Mouse (Mus musculus) heart, postnatal 0 days (tissue): Measurements from ENCODE around the gene Fam45a. TPM values are rescaled to one million over a fixed set of nuclear protein-coding genes. Genes with fewer than 3 reads are reported as not detected.

ENCODE experiments used
- ATAC-seq: fragments of 200-750 bp; cut with Nextera tagmentation; 2 replicates; pipeline ENCODE4 v1.8.0; 2017; ENCODE audit warnings: low read depth, moderate number of reproducible peaks, moderate library complexity; ENCODE audit not compliant: insufficient read depth
- DNase-seq: peaks from one replicate; pipeline ENCODE4 v3.0.0-alpha.2; 2016; ENCODE audit warnings: low spot score
- H3K27ac ChIP-seq: fragments of 300-500 bp; sonication (generic); 2 replicates; pipeline ENCODE4 v1.5.1; 2014; ENCODE audit warnings: low read depth, mild to moderate bottlenecking
- H3K27me3 ChIP-seq: fragments of 300-500 bp; sonication (generic); 2 replicates; pipeline ENCODE4 v1.6.1; 2014; ENCODE audit warnings: low read length, mixed read lengths; ENCODE audit not compliant: control insufficient read depth, insufficient read depth
- H3K36me3 ChIP-seq: fragments of 300-500 bp; sonication (generic); replicated peaks from 2 replicates; pipeline ENCODE4 v1.6.1; 2014; ENCODE audit warnings: low read length, mixed read lengths; ENCODE audit not compliant: control insufficient read depth, insufficient read depth
- H3K4me1 ChIP-seq: fragments of 300-500 bp; sonication (generic); 2 replicates; pipeline ENCODE4 v1.6.1; 2014; ENCODE audit warnings: antibody characterized with exemption; ENCODE audit not compliant: control insufficient read depth, insufficient read depth
- H3K4me2 ChIP-seq: fragments of 300-500 bp; sonication (generic); 2 replicates; pipeline ENCODE4 v1.6.1; 2014; ENCODE audit warnings: low read depth, mild to moderate bottlenecking, low read length, moderate library complexity
- H3K4me3 ChIP-seq: fragments of 300-500 bp; sonication (generic); 2 replicates; pipeline ENCODE4 v1.5.1; 2014; ENCODE audit warnings: low read depth, low read length
- H3K9ac ChIP-seq: fragments of 300-500 bp; sonication (generic); replicated peaks from 2 replicates; pipeline ENCODE4 v1.6.1; 2014; ENCODE audit warnings: low read depth, low read length, mixed read lengths
- H3K9me3 ChIP-seq: fragments of 300-500 bp; sonication (generic); replicated peaks from 2 replicates; pipeline ENCODE4 v1.6.1; 2016; ENCODE audit warnings: low read length; ENCODE audit not compliant: control insufficient read depth
- CTCF ChIP-seq: IDR thresholded peaks from 2 replicates; pipeline ENCODE4 v1.5.1; 2016; ENCODE audit warnings: antibody characterized with exemption, control low read depth, low read depth
- EP300 ChIP-seq: IDR thresholded peaks from 2 replicates; pipeline ENCODE4 v1.6.1; 2016; ENCODE audit warnings: antibody characterized with exemption, low read depth
- WGBS: fragments of 180-500 bp; shearing (Covaris S2); extraction: QIAGEN DNeasy Blood & Tissue Kit; methylation state at CpG from one replicate; pipeline ENCODE4 v1.1.7; 2014; 5-methylcytosine and 5-hydroxymethylcytosine counted together
- polyA plus RNA-seq: library from polyadenylated mRNA; unstranded; fragments of >200 nt; fragmentation: Nextera tagmentation; extraction: Ambion mirVana; gene quantifications from 2 replicates; pipeline ENCODE4 v1.2.1, GENCODE M21; 2015
- total RNA-seq: library from RNA; depleted of rRNA; stranded (reverse); fragments of >200 nt; gene quantifications from 2 replicates; pipeline ENCODE4 v1.2.3, GENCODE M21; 2014; ENCODE audit warnings: low replicate concordance

Fam45a gene
- total and polyA plus RNA-seq, 2 experiments from 2014 or later, result 15.0 to 23.0 TPM

DNA sequence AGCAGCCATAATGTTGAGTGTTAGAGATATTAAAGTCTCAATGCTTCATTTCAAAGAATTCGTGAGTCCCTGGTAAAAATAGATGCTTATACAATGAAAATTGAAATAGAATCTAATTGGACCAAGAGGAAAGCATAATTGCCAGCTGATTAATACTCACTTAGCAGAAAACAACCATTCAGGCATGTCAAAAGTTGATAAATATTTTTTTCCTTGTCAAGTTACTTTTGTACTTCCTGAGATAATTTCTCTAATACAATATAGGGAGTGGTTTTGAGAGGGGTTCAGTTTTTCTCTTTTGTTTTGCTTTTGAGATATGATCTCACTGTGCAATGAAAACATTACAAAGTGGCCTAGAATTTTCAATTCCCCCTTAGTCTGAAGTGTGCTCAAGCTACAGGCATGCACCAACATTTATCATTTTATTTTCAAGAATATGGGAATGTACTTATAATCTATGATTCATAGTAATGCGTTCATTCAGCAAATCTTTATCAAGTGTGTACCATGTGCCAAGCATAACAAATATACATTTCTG, 18.1 kb upstream of the Fam45a start:
- Histone ChIP-seq H3K9me3 (no peaks in the 10 kb centered on the region), H3K27ac (no peak overlapping the region), H3K9ac (no peak overlapping the region), H3K4me2 (no peak overlapping the region), H3K27me3 (no peaks in the 10 kb centered on the region), H3K4me1 (peaks cover 7% of the 10 kb centered on the region), H3K4me3 (no peak overlapping the region), H3K36me3 (no peaks in the 10 kb centered on the region)
- TF ChIP-seq CTCF, result no peak
- no peak for TF ChIP-seq EP300
- no peak for DNase-seq
- 62% methylated on average over 2 of the region's 2 CpGs for WGBS
- no peak for ATAC-seq

GRCm38 (mm10) chr19:60795244-60795643, 16.1 kb upstream of the Fam45a start:
- H3K27me3 ChIP-seq, result no peaks in the 10 kb centered on the region
- no peak overlapping the region for H3K4me2 ChIP-seq
- ATAC-seq (no peak), DNase-seq (no peak)
- no peak overlapping the region for H3K4me3 ChIP-seq
- no peak for TF ChIP-seq CTCF
- TF ChIP-seq EP300, result no peak
- no peak overlapping the region for H3K27ac ChIP-seq
- no peaks in the 10 kb centered on the region for H3K4me1 ChIP-seq
- H3K9ac ChIP-seq, result no peak overlapping the region
- no peaks in the 10 kb centered on the region for H3K36me3 ChIP-seq
- 83% methylated on average over 2 of the region's 2 CpGs for WGBS
- no peaks in the 10 kb centered on the region for H3K9me3 ChIP-seq

DNA sequence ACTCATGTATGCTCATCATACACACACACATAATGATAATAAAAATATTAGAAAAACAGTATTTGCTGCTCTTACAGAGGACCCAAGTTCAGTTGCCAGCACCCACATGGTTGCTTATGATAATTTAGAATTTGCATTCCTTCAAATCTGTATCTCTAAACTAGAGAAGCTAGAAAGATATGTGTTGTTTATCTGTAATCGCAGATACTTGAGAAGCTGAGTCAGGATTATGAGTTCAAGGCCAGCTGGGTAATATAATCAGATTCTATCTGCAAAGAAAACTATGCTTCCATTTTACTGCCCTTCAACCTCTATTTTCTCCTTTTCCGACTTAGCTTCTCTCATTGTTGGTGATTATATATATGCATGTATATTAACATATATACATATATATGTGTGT, 14.0 kb upstream of the Fam45a start:
- Histone ChIP-seq H3K9ac (no peak overlapping the region), H3K4me3 (no peak overlapping the region), H3K27me3 (no peaks in the 10 kb centered on the region), H3K4me1 (no peaks in the 10 kb centered on the region), H3K36me3 (no peaks in the 10 kb centered on the region), H3K4me2 (no peak overlapping the region), H3K27ac (no peak overlapping the region), H3K9me3 (no peaks in the 10 kb centered on the region)
- 90% methylated on average over 2 of the region's 2 CpGs for WGBS
- DNase-seq (no peak), ATAC-seq (no peak)
- TF ChIP-seq CTCF (no peak), EP300 (no peak)

DNA sequence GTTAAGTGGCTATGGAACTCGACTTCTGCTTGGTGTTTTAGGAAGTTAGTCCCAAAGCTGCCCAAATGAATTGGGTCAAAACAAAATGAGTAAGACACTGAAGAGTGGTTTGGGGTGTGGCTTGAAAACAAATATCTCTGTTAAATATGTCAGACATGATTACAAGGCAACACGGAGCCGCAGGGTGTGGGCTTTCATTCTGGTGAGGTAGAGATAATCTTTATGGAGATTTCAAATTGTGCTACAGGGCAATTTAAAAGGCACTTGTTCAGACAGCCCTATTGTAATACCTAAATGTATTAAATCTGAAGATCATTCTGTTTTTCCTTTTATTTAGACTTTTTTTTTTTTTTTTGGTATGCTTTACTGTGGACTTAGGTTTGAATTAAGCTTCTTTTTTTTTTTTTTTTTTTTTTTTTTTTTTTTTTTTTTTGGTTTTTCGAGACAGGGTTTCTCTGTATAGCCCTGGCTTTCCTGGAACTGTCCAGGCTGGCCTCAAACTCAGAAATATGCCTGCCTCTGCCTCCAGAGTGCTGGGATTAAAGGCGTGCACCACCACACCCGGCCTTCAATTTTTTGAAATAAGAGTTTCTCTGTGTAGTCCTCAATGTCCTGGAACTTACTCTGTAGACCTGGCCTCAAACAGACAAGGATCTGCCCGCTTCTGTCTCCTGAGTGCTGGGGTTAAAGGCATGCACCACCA, 11.4 kb upstream of the Fam45a start:
- DNase-seq, result no peak
- H3K4me1 ChIP-seq, result no peaks in the 10 kb centered on the region
- no peak overlapping the region for H3K27ac ChIP-seq
- H3K4me3 ChIP-seq, result no peak overlapping the region
- H3K4me2 ChIP-seq, result no peak overlapping the region
- no peaks in the 10 kb centered on the region for H3K36me3 ChIP-seq
- ATAC-seq, result no peak
- H3K27me3 ChIP-seq, result no peaks in the 10 kb centered on the region
- WGBS, result 71% methylated on average over 7 of the region's 7 CpGs
- no peaks in the 10 kb centered on the region for H3K9me3 ChIP-seq
- no peak overlapping the region for H3K9ac ChIP-seq
- no peak for TF ChIP-seq CTCF
- no peak for TF ChIP-seq EP300

GRCm38 (mm10) chr19:60804903-60805302, 6.5 kb upstream of the Fam45a start:
- Histone ChIP-seq H3K9me3 (no peaks in the 10 kb centered on the region), H3K4me1 (no peaks in the 10 kb centered on the region), H3K36me3 (no peaks in the 10 kb centered on the region), H3K4me3 (no peak overlapping the region), H3K27ac (no peak overlapping the region), H3K9ac (no peak overlapping the region), H3K27me3 (no peaks in the 10 kb centered on the region), H3K4me2 (no peak overlapping the region)
- DNase-seq, result no peak
- 63% methylated on average over 2 of the region's 2 CpGs for WGBS
- no peak for TF ChIP-seq CTCF
- no peak for TF ChIP-seq EP300
- ATAC-seq, result no peak

- 74% methylated on average over 2 of the region's 2 CpGs for WGBS
- ATAC-seq, result no peak
These were observed 1.5 kb upstream of the Fam45a start for GRCm38 (mm10) chr19:60809927-60810326.

More at GRCm38 (mm10) chr19:60809927-60810326, 1.5 kb upstream of the Fam45a start:
- Histone ChIP-seq H3K9me3 (no peaks in the 10 kb centered on the region), H3K4me2 (no peak overlapping the region), H3K9ac (no peak overlapping the region), H3K4me3 (no peak overlapping the region), H3K36me3 (peaks cover 4% of the 10 kb centered on the region), H3K27ac (no peak overlapping the region), H3K27me3 (no peaks in the 10 kb centered on the region), H3K4me1 (peaks cover 4% of the 10 kb centered on the region)
- no peak for DNase-seq
- TF ChIP-seq CTCF, result no peak
- TF ChIP-seq EP300, result no peak
